Mouse (Mus musculus) adrenal gland, adult 8-10 months (tissue): ENCODE results near the gene Otud3. TPM values are rescaled to one million over a fixed set of nuclear protein-coding genes. Genes with fewer than 3 reads are reported as not detected.
A peak's percentile ranks its signal among the peaks of the same experiment; 100 is the strongest.
"Not testable (repeated sequence)": the region's sequence is repeated elsewhere in the genome, so short reads cannot be mapped to it uniquely, and the experiment has no call there.

Source experiments
- DNase-seq: peaks from one replicate; pipeline ENCODE4 v3.0.0; 2022
- total RNA-seq, 4 experiments: library from RNA; stranded (reverse); gene quantifications; 2 replicates each; pipeline ENCODE4 v1.2.4; 2022

The Otud3 gene
- 10 to 100 TPM; 10.6 to 11.7 (median 11.3) TPM for total RNA-seq

GRCm38 (mm10) chr4:138913797-138914196 lies at the start of gene Otud3:
Otud3 (minus strand) TSS chr4:138913945.
- peak; percentile 93 for DNase-seq

GRCm38 (mm10) chr4:138962719-138963118 lies 49.0 kb upstream of the Otud3 start:
- no peak for DNase-seq

GRCm38 (mm10) chr4:138959926-138960325 lies 46.2 kb upstream of the Otud3 start:
- no peak for DNase-seq

GRCm38 (mm10) chr4:138959120-138959519 lies 45.4 kb upstream of the Otud3 start:
- no peak for DNase-seq

GRCm38 (mm10) chr4:138958612-138959011 lies 44.9 kb upstream of the Otud3 start:
- DNase-seq = no peak

GRCm38 (mm10) chr4:138948257-138948656 lies 34.5 kb upstream of the Otud3 start:
- no peak for DNase-seq

- peak; percentile 62 for DNase-seq
Measured at GRCm38 (mm10) chr4:138943730-138944129, 30.0 kb upstream of the Otud3 start.

- no peak for DNase-seq
Measured at GRCm38 (mm10) chr4:138941966-138942365, 28.2 kb upstream of the Otud3 start.

GRCm38 (mm10) chr4:138941401-138941800 lies 27.7 kb upstream of the Otud3 start:
- no peak for DNase-seq

- no peak for DNase-seq
Measured at GRCm38 (mm10) chr4:138939481-138939880, 25.7 kb upstream of the Otud3 start.

- DNase-seq = no peak
Measured at GRCm38 (mm10) chr4:138938495-138939269, 24.9 kb upstream of the Otud3 start.

- no peak for DNase-seq
Measured at GRCm38 (mm10) chr4:138934456-138935145, 20.9 kb upstream of the Otud3 start.

GRCm38 (mm10) chr4:138933862-138934261 lies 20.1 kb upstream of the Otud3 start:
- DNase-seq = no peak

- DNase-seq = no peak
Measured at GRCm38 (mm10) chr4:138925561-138925960, 11.8 kb upstream of the Otud3 start.

GRCm38 (mm10) chr4:138922131-138922459 lies 8.3 kb upstream of the Otud3 start:
- DNase-seq = peak; percentile 86

- no peak for DNase-seq
Measured at GRCm38 (mm10) chr4:138921254-138922130, 7.7 kb upstream of the Otud3 start.

GRCm38 (mm10) chr4:138917282-138917681 lies 3.5 kb upstream of the Otud3 start:
- DNase-seq = no peak

GRCm38 (mm10) chr4:138913141-138913787 lies 481 bp downstream of the Otud3 start:
- no peak for DNase-seq

GRCm38 (mm10) chr4:138905624-138906337 lies 8.0 kb downstream of the Otud3 start:
- no peak for DNase-seq

- no peak for DNase-seq
Measured at GRCm38 (mm10) chr4:138899361-138899760, 14.4 kb downstream of the Otud3 start.

GRCm38 (mm10) chr4:138893789-138894188 lies 20.0 kb downstream of the Otud3 start:
- DNase-seq = not testable (repeated sequence)

- DNase-seq = no peak
Measured at GRCm38 (mm10) chr4:138892655-138893054, 21.1 kb downstream of the Otud3 start.
